Mouse (Mus musculus) embryonic facial prominence, embryonic 12.5 days (tissue): ENCODE data around the gene Naa38. TPM values are rescaled to one million over a fixed set of nuclear protein-coding genes. Genes with fewer than 3 reads are reported as not detected.

ENCODE experiments used
- ATAC-seq: fragments of 200-750 bp; cut with Nextera tagmentation; 2 replicates; pipeline ENCODE4 v1.8.0; 2017; ENCODE audit not compliant: insufficient number of reproducible peaks, insufficient read depth, low FRiP score, low TSS enrichment
- H3K27ac ChIP-seq: fragments of 300-500 bp; sonication (generic); 2 replicates; pipeline ENCODE4 v1.5.1; 2016; ENCODE audit warnings: mild to moderate bottlenecking
- H3K27me3 ChIP-seq: fragments of 300-500 bp; sonication (generic); 2 replicates; pipeline ENCODE4 v1.6.1; 2016; ENCODE audit warnings: mild to moderate bottlenecking, moderate library complexity
- H3K36me3 ChIP-seq: fragments of 300-500 bp; sonication (generic); 2 replicates; pipeline ENCODE4 v1.6.1; 2016; ENCODE audit warnings: mild to moderate bottlenecking
- H3K4me1 ChIP-seq: fragments of 300-500 bp; sonication (generic); 2 replicates; pipeline ENCODE4 v1.6.1; 2016
- H3K4me2 ChIP-seq: fragments of 300-500 bp; sonication (generic); replicated peaks from 2 replicates; pipeline ENCODE4 v1.6.1; 2016; ENCODE audit warnings: mild to moderate bottlenecking, moderate library complexity
- H3K4me3 ChIP-seq: fragments of 300-500 bp; sonication (generic); 2 replicates; pipeline ENCODE4 v1.5.1; 2016; ENCODE audit warnings: mild to moderate bottlenecking
- H3K9ac ChIP-seq: fragments of 300-500 bp; sonication (generic); 2 replicates; pipeline ENCODE4 v1.6.1; 2016; ENCODE audit warnings: mild to moderate bottlenecking, moderate library complexity
- H3K9me3 ChIP-seq: fragments of 300-500 bp; sonication (generic); 2 replicates; pipeline ENCODE4 v1.6.1; 2016; ENCODE audit warnings: mild to moderate bottlenecking, moderate library complexity
- WGBS: fragments of 180-500 bp; shearing (Covaris S2); methylation state at CpG from one replicate; pipeline ENCODE4 v1.1.7; 2016; 5-methylcytosine and 5-hydroxymethylcytosine counted together
- polyA plus RNA-seq: library from polyadenylated mRNA; unstranded; fragments of >200 nt; fragmentation: Nextera tagmentation; extraction: Ambion mirVana; gene quantifications from 2 replicates; pipeline ENCODE4 v1.2.1, GENCODE M21; 2016

Naa38 gene
- polyA plus RNA-seq, 1 experiment from 2014 or later = 126 TPM

- Histone ChIP-seq H3K36me3 (peaks cover 17% of the 10 kb centered on the region), H3K4me3 (peak overlapping the region; percentile 67), H3K27ac (peak overlapping the region; percentile 96), H3K9ac (peak overlapping the region; percentile 78), H3K4me2 (peak overlapping the region; percentile 64), H3K4me1 (peaks cover 36% of the 10 kb centered on the region), H3K9me3 (no peaks in the 10 kb centered on the region), H3K27me3 (peaks cover 8% of the 10 kb centered on the region; the same call in 1 of the 2 replicates)
- peak; percentile 74 for ATAC-seq
- WGBS = under 1% methylated on average over 48 of the region's 48 CpGs
Observed at GRCm38 (mm10) chr11:69395634-69396373, 517 bp downstream of the Naa38 start.

- WGBS = 28% methylated on average over 11 of the region's 11 CpGs
- H3K27me3 ChIP-seq = peaks cover 8% of the 10 kb centered on the region; the same call in 1 of the 2 replicates
- peak overlapping the region; percentile 58 for H3K4me2 ChIP-seq
- peaks cover 27% of the 10 kb centered on the region for H3K36me3 ChIP-seq
- peak overlapping the region; percentile 36; the same call in 1 of the 2 replicates for H3K27ac ChIP-seq
- ATAC-seq = no peak
- H3K4me1 ChIP-seq = peaks cover 40% of the 10 kb centered on the region
- peak overlapping the region; percentile 78; the same call in 1 of the 2 replicates for H3K9ac ChIP-seq
- peak overlapping the region; percentile 67 for H3K4me3 ChIP-seq
- H3K9me3 ChIP-seq = no peaks in the 10 kb centered on the region
Observed at GRCm38 (mm10) chr11:69396772-69397171, 1.5 kb downstream of the Naa38 start.

DNA sequence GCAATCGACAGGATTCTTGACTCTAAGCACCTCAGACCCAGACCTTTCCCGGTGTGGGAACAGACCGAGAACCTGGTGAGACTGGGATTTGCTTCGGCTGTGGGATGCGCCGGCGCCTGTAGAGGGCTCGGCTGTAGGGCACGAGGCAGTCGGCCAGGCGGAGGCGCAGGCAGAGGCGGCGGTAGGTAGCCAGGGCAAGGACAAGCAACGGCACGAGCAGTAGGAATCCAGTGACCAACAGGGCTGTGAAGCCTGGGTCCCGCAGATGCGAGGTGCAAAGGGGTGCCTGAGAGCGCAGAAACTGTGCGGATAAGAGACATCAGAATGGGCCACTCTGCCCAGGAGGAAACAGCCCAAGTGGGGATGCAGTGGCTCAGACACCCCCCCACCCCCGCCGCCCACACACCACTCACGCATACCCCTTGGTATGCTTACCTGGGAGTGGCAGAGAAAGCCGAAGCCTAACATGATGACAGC is 2.3 kb downstream of the Naa38 start:
- Histone ChIP-seq H3K9ac (peak overlapping the region; percentile 44), H3K27ac (peak overlapping the region; percentile 76), H3K27me3 (peaks cover 8% of the 10 kb centered on the region; the same call in 1 of the 2 replicates), H3K4me3 (peak overlapping the region; percentile 33), H3K4me2 (peak overlapping the region; percentile 58), H3K36me3 (peaks cover 29% of the 10 kb centered on the region), H3K9me3 (no peaks in the 10 kb centered on the region), H3K4me1 (peaks cover 40% of the 10 kb centered on the region)
- no peak for ATAC-seq
- 8% methylated on average over 24 of the region's 24 CpGs for WGBS

GRCm38 (mm10) chr11:69398059-69398458 is 2.8 kb downstream of the Naa38 start, which contains the start of gene Tmem88:
TSS of gene Tmem88 (minus strand) at chr11:69398234.
- H3K4me1 ChIP-seq = peaks cover 40% of the 10 kb centered on the region

DNA sequence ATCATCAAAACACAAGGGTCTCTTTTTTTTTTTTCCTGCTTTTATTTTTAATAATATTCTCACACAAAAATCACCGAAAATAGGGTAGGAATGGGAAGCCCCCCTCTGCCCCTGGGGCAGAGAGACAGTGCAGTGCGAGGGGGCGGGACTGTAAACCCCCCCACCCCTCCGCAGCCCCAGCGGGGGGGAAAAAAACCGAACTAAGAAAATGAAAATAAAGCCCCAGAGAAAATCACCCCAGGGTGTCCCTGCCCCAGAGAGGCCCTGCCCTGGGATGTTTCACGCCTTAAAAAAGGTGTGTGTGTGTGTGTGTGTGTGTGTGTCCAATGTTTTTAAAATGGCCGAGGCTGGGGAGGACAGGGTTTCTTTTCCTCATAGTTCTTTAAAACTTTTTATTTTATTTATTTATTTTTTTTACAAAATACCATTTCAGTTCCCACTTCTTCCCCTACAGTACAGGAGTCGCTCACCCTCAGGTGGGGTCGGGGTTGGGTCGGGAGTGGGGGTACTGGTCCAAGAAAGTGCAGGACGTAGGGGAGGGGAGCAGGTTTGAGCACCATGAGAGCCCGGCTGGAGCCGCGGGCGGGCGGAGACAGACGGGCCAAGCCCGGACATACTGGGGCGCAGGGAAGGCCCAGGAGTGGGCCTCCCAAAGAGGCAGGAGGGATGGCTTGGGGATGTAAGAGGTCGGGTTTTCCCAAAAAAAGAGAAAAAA is 3.4 kb downstream of the Naa38 start:
- peaks cover 40% of the 10 kb centered on the region for H3K36me3 ChIP-seq
- H3K9ac ChIP-seq = 0 out of 2 replicates have a peak overlapping the region, but pooled peaks have one; percentile 27
- ATAC-seq = no peak
- H3K9me3 ChIP-seq = no peaks in the 10 kb centered on the region
- H3K27ac ChIP-seq = peak overlapping the region; percentile 76
- H3K4me2 ChIP-seq = peak overlapping the region; percentile 58
- H3K4me3 ChIP-seq = peak overlapping the region; percentile 33; the same call in 1 of the 2 replicates
- 22% methylated on average over 21 of the region's 21 CpGs for WGBS
- H3K4me1 ChIP-seq = peaks cover 40% of the 10 kb centered on the region
- H3K27me3 ChIP-seq = peaks cover 8% of the 10 kb centered on the region; the same call in 1 of the 2 replicates

More at GRCm38 (mm10) chr11:69398059-69398458, 2.8 kb downstream of the Naa38 start, which contains the start of gene Tmem88:
- ATAC-seq = no peak
- Histone ChIP-seq H3K9ac (peak within 1 kb of the TSS; percentile 78), H3K27ac (peak within 1 kb of the TSS; percentile 76), H3K4me2 (peak within 1 kb of the TSS; percentile 58), H3K27me3 (peaks cover 8% of the 10 kb centered on the region; the same call in 1 of the 2 replicates), H3K9me3 (no peaks in the 10 kb centered on the region), H3K4me3 (peak within 1 kb of the TSS; percentile 67), H3K36me3 (peaks cover 34% of the 10 kb centered on the region)
- WGBS = 7% methylated on average over 16 of the region's 16 CpGs

DNA sequence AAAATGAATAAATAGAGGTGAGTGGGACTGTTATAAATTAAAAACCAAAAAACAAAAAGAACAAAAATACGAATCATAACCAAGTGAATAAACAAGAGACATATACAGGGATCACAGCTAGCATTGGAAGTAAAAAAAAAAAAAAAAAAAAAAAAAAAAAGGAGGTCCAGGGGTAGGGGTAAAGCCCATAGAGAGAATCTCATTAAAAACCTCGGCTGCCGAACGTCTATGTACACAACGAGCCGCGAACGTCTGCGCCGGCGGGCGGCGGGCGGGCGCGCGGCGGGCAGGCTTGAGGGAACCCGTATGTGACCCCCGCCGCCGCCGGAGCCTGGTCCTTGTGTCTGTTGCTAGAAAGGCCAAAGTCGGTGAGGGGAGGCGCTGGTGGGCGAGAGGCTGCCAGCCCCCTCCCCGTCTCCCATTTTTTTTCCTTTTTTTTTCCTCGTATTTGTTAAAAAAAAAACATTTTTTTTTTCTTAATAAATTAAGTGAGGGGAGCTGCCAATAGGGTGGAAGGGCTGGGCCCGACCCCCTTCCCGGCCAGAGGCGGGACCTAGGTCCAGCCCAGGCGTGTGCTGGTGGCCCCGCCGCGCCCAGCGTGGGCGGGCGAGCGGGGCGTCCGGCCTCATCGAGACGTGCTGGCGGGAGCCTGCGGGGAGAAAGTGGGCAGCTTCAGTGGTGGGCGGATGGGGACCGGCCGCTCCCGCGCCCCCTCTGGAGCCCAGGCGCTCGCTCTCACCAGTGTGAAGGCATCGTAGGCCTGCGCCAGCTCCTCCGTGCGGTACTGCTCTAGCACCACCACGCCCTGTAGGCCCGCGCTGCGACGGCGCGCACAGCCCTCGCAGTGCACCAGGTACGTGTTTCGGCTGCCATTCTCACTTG is 4.2 kb downstream of the Naa38 start:
- no peak for ATAC-seq
- Histone ChIP-seq H3K36me3 (peaks cover 48% of the 10 kb centered on the region), H3K4me3 (0 out of 2 replicates have a peak overlapping the region, but pooled peaks have one; percentile 1), H3K4me2 (0 out of 2 replicates have a peak overlapping the region, but pooled peaks have one; percentile 12), H3K4me1 (peaks cover 37% of the 10 kb centered on the region), H3K9ac (no peak overlapping the region; the same call in 1 of the 2 replicates), H3K27me3 (peaks cover 8% of the 10 kb centered on the region; the same call in 1 of the 2 replicates), H3K9me3 (no peaks in the 10 kb centered on the region), H3K27ac (no peak overlapping the region; the same call in 1 of the 2 replicates)
- WGBS = 19% methylated on average over 65 of the region's 66 CpGs

DNA sequence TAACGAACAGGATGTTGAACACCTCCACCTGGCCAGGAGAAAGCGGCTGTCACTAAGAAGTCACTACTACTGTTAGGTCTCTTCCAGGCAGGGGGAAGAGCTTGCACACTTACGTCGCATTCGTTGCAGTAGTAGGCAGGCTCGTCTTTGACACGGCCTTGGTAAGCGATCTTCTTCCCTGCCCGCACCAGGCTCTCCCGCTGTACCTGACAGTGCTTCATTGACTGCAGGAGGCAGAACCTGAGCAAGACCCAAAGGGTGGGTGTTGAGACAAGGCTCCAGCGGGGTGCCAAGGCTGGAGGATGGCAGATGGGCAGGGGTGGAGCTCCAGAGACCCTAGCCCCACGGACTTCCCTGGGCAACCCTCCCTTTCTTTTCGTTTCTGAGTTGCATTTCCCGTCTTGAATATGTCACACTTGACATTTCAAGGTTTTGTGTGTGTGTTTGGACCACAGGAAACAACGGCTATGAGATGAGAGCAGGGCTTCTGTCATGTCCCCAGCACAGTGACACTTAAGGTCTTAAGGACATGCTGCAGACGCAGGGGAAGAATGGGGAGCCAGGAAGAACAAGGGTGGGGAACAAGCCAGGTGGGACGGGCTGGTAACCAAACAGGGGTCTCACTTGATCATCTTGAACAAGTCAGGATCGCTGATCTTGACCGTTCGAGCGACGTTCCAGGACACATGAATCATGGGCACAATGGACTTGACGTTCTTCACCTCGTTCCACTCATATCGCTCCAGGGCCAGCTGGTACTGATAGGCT is 5.0 kb downstream of the Naa38 start:
- H3K36me3 ChIP-seq = peaks cover 56% of the 10 kb centered on the region
- H3K27ac ChIP-seq = no peak overlapping the region
- 0 out of 2 replicates have a peak overlapping the region, but pooled peaks have one; percentile 12 for H3K4me2 ChIP-seq
- H3K27me3 ChIP-seq = peaks cover 8% of the 10 kb centered on the region; the same call in 1 of the 2 replicates
- no peak overlapping the region for H3K4me3 ChIP-seq
- H3K9ac ChIP-seq = no peak overlapping the region; the same call in 1 of the 2 replicates
- ATAC-seq = no peak
- no peaks in the 10 kb centered on the region for H3K9me3 ChIP-seq
- peaks cover 37% of the 10 kb centered on the region for H3K4me1 ChIP-seq
- WGBS = 73% methylated on average over 25 of the region's 25 CpGs

GRCm38 (mm10) chr11:69401210-69401637 is 5.9 kb downstream of the Naa38 start:
- 15% methylated on average over 22 of the region's 22 CpGs for WGBS
- no peak overlapping the region for H3K9ac ChIP-seq
- H3K4me1 ChIP-seq = peaks cover 37% of the 10 kb centered on the region
- ATAC-seq = peak; percentile 53
- H3K27me3 ChIP-seq = peaks cover 8% of the 10 kb centered on the region; the same call in 1 of the 2 replicates
- no peaks in the 10 kb centered on the region for H3K9me3 ChIP-seq
- 0 out of 2 replicates have a peak overlapping the region, but pooled peaks have one; percentile 23 for H3K27ac ChIP-seq
- H3K4me2 ChIP-seq = 0 out of 2 replicates have a peak overlapping the region, but pooled peaks have one; percentile 19
- H3K4me3 ChIP-seq = no peak overlapping the region
- peaks cover 65% of the 10 kb centered on the region for H3K36me3 ChIP-seq

- no peaks in the 10 kb centered on the region for H3K9me3 ChIP-seq
- H3K4me1 ChIP-seq = peaks cover 29% of the 10 kb centered on the region
- peaks cover 73% of the 10 kb centered on the region for H3K36me3 ChIP-seq
- peaks cover 8% of the 10 kb centered on the region; the same call in 1 of the 2 replicates for H3K27me3 ChIP-seq
- H3K27ac ChIP-seq = no peak overlapping the region
- no peak overlapping the region for H3K9ac ChIP-seq
- WGBS = 83% methylated on average over 12 of the region's 12 CpGs
- no peak overlapping the region for H3K4me3 ChIP-seq
- H3K4me2 ChIP-seq = no peak overlapping the region
- no peak for ATAC-seq
Observed at GRCm38 (mm10) chr11:69401987-69402386, 6.7 kb downstream of the Naa38 start.
